ENCODE assay signal across 27 mouse cellular contexts in the genomic region with DNA sequence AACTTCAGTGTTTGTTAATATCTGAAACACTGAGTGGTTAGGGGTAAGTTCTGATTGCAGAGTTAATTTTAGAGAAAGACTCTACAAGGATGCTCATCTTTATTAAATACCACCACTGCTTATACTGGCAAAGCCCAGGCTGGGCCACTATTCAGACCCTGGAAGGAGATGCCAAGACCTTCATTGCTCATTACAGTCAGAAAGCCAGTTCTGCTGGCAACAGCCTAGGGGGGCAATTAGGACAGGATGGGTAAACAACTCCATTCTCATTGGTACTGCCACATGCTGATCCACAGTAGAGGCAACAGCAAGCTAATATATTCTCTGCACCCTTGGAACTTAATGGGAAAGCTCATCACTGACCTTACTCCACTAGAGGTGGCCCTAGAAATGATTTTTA.
DNase-seq lines count a peak whose midpoint lies in the region; ATAC-seq and TF ChIP-seq lines count a peak whose summit lies in the region.
"Had no signal": no experiment of that assay in that cellular context is flagged by ENCODE, and none has a peak within 500 bp of the region (broad histone marks: within the 10 kb centered on the region; RNA-seq: fewer than 3 reads in every experiment).

No protein-coding gene starts in this region.

- TF ChIP-seq CTCF in midbrain, postnatal 0 days (IDR thresholded peaks at IDR 0.05): no peak

- no peaks in the 10 kb centered on the region for H3K9me3 ChIP-seq in hindbrain, embryonic 14.5 days (ENCODE audit: control insufficient read depth, low read length)
- no peaks in the 10 kb centered on the region for H3K9me3 ChIP-seq in hindbrain, embryonic 16.5 days (ENCODE audit: control insufficient read depth, low read length)
- H3K9me3 ChIP-seq in midbrain, postnatal 0 days (ENCODE audit: low read length): no peaks in the 10 kb centered on the region
- no peaks in the 10 kb centered on the region for H3K9me3 ChIP-seq in midbrain, embryonic 16.5 days (replicated peaks; ENCODE audit: control insufficient read depth, low read length, poor library complexity, severe bottlenecking)
- H3K9me3 ChIP-seq: embryonic facial prominence, embryonic 10.5 days; embryonic facial prominence, embryonic 13.5 days; forebrain, embryonic 12.5 days; forebrain, embryonic 15.5 days; heart, embryonic 12.5 days; heart, embryonic 15.5 days; hindbrain, embryonic 10.5 days; hindbrain, embryonic 15.5 days had no signal

- H3K27me3 ChIP-seq in hindbrain, embryonic 14.5 days (ENCODE audit: control insufficient read depth, insufficient read depth, low read length): no peaks in the 10 kb centered on the region
- no peaks in the 10 kb centered on the region for H3K27me3 ChIP-seq in hindbrain, embryonic 16.5 days (replicated peaks; ENCODE audit: control insufficient read depth, insufficient read depth, low read length)
- no peaks in the 10 kb centered on the region for H3K27me3 ChIP-seq in midbrain, postnatal 0 days (ENCODE audit: insufficient read depth, low read length)
- no peaks in the 10 kb centered on the region for H3K27me3 ChIP-seq in midbrain, embryonic 16.5 days (ENCODE audit: control insufficient read depth, insufficient read depth, low read depth, low read length)
- H3K27me3 ChIP-seq: embryonic facial prominence, embryonic 13.5 days; forebrain, embryonic 12.5 days; forebrain, embryonic 15.5 days; heart, embryonic 12.5 days; heart, embryonic 15.5 days; hindbrain, embryonic 15.5 days had no signal

- no peak overlapping the region for H3K4me3 ChIP-seq in hindbrain, embryonic 14.5 days (replicated peaks; ENCODE audit: low read length)
- H3K4me3 ChIP-seq in hindbrain, embryonic 16.5 days (ENCODE audit: low read length): no peak overlapping the region
- H3K4me3 ChIP-seq in midbrain, postnatal 0 days (ENCODE audit: low read depth, low read length): no peak overlapping the region
- no peak overlapping the region for H3K4me3 ChIP-seq in midbrain, embryonic 16.5 days (ENCODE audit: low read depth, low read length)
- H3K4me3 ChIP-seq: embryonic facial prominence, embryonic 10.5 days; embryonic facial prominence, embryonic 13.5 days; erythroblast, embryonic 14.5 days; forebrain, embryonic 12.5 days; forebrain, embryonic 15.5 days; heart, embryonic 12.5 days; heart, embryonic 15.5 days; hindbrain, embryonic 10.5 days; hindbrain, embryonic 15.5 days had no signal

- no peaks in the 10 kb centered on the region for H3K4me1 ChIP-seq in hindbrain, embryonic 14.5 days (replicated peaks; ENCODE audit: control insufficient read depth, insufficient read depth, low read length)
- no peaks in the 10 kb centered on the region for H3K4me1 ChIP-seq in hindbrain, embryonic 16.5 days (ENCODE audit: control insufficient read depth, insufficient read depth, low read depth, low read length)
- no peaks in the 10 kb centered on the region for H3K4me1 ChIP-seq in midbrain, postnatal 0 days (ENCODE audit: insufficient read depth, low read length)
- no peaks in the 10 kb centered on the region for H3K4me1 ChIP-seq in midbrain, embryonic 16.5 days (ENCODE audit: control insufficient read depth, insufficient read depth, low read length)
- H3K4me1 ChIP-seq: embryonic facial prominence, embryonic 10.5 days; forebrain, embryonic 12.5 days; forebrain, embryonic 15.5 days; heart, embryonic 12.5 days; heart, embryonic 15.5 days; hindbrain, embryonic 10.5 days; hindbrain, embryonic 15.5 days had no signal

- peak; percentile 8 for DNase-seq in hindbrain, embryonic 14.5 days (ENCODE audit: low spot score)
- DNase-seq in midbrain, postnatal 0 days (ENCODE audit: low spot score): peak; percentile 34
- DNase-seq in cerebellum, adult 9-10 months: peak; percentile 13
- DNase-seq in cerebellum, postnatal 10 days: peak; percentile 67 to 79
- DNase-seq in testis, postnatal 10 days (ENCODE audit: low spot score): no peak
- DNase-seq: adrenal gland, adult 8-10 months; adrenal gland, postnatal 25 days; embryo, embryonic 11 days; gastrocnemius, postnatal 25 days; heart, adult 18-20 months; heart, postnatal 10 days; heart, postnatal 36 days had no signal

- no peak for ATAC-seq in hindbrain, embryonic 14.5 days (ENCODE audit: low FRiP score)
- ATAC-seq in hindbrain, embryonic 16.5 days: no peak
- ATAC-seq in midbrain, postnatal 0 days (ENCODE audit: low FRiP score): no peak
- ATAC-seq in midbrain, embryonic 16.5 days: no peak
- no peak for ATAC-seq in activated CD4-positive, CD25-positive, alpha-beta regulatory T cell, adult 4 months
- ATAC-seq: CD4-positive, CD25-positive, alpha-beta regulatory T cell, adult 4 months; forebrain, embryonic 15.5 days; inflammation-experienced regulatory T-cells, adult 6 months; intestine, embryonic 16.5 days had no signal

- H3K36me3 ChIP-seq in hindbrain, embryonic 14.5 days (replicated peaks; ENCODE audit: control insufficient read depth, insufficient read depth): no peaks in the 10 kb centered on the region
- no peaks in the 10 kb centered on the region for H3K36me3 ChIP-seq in hindbrain, embryonic 16.5 days (ENCODE audit: control insufficient read depth, insufficient read depth, low read length)
- no peaks in the 10 kb centered on the region for H3K36me3 ChIP-seq in midbrain, postnatal 0 days (ENCODE audit: insufficient read depth, low read length)
- H3K36me3 ChIP-seq in midbrain, embryonic 16.5 days (ENCODE audit: control insufficient read depth, insufficient read depth, low read length): no peaks in the 10 kb centered on the region
- H3K36me3 ChIP-seq: embryonic facial prominence, embryonic 10.5 days; embryonic facial prominence, embryonic 13.5 days; forebrain, embryonic 12.5 days; forebrain, embryonic 15.5 days; heart, embryonic 12.5 days; heart, embryonic 15.5 days; hindbrain, embryonic 10.5 days; hindbrain, embryonic 15.5 days had no signal

- no peak overlapping the region for H3K27ac ChIP-seq in hindbrain, embryonic 14.5 days
- no peak overlapping the region for H3K27ac ChIP-seq in hindbrain, embryonic 16.5 days (ENCODE audit: low read depth, low read length)
- no peak overlapping the region for H3K27ac ChIP-seq in midbrain, postnatal 0 days (ENCODE audit: low read depth, low read length)
- H3K27ac ChIP-seq in midbrain, embryonic 16.5 days (ENCODE audit: low read length): no peak overlapping the region
- H3K27ac ChIP-seq: embryonic facial prominence, embryonic 10.5 days; embryonic facial prominence, embryonic 13.5 days; forebrain, embryonic 12.5 days; forebrain, embryonic 15.5 days; heart, embryonic 15.5 days; hindbrain, embryonic 10.5 days; hindbrain, embryonic 15.5 days had no signal

- H3K4me2 ChIP-seq in hindbrain, embryonic 14.5 days (replicated peaks): no peak overlapping the region
- H3K4me2 ChIP-seq in hindbrain, embryonic 16.5 days (ENCODE audit: low read length): no peak overlapping the region
- H3K4me2 ChIP-seq in midbrain, postnatal 0 days (ENCODE audit: low read depth, low read length, poor library complexity, severe bottlenecking): no peak overlapping the region
- no peak overlapping the region for H3K4me2 ChIP-seq in midbrain, embryonic 16.5 days (ENCODE audit: low read length)
- H3K4me2 ChIP-seq: embryonic facial prominence, embryonic 13.5 days; forebrain, embryonic 12.5 days; forebrain, embryonic 15.5 days; heart, embryonic 12.5 days; heart, embryonic 15.5 days; hindbrain, embryonic 15.5 days had no signal

- no peak overlapping the region for H3K9ac ChIP-seq in hindbrain, embryonic 14.5 days
- no peak overlapping the region for H3K9ac ChIP-seq in hindbrain, embryonic 16.5 days (ENCODE audit: low read depth, low read length)
- no peak overlapping the region for H3K9ac ChIP-seq in midbrain, postnatal 0 days (replicated peaks; ENCODE audit: low read length, poor library complexity, severe bottlenecking)
- H3K9ac ChIP-seq in midbrain, embryonic 16.5 days (ENCODE audit: low read depth, low read length): no peak overlapping the region
- H3K9ac ChIP-seq: embryonic facial prominence, embryonic 13.5 days; forebrain, embryonic 12.5 days; forebrain, embryonic 15.5 days; heart, embryonic 12.5 days; heart, embryonic 15.5 days; hindbrain, embryonic 15.5 days had no signal
